ENCODE assay signal across 17 mouse cellular contexts in genomic region chr2:92301849-92302607, GRCm38 (mm10).
DNase-seq lines count a peak whose midpoint lies in the region; ATAC-seq and TF ChIP-seq lines count a peak whose summit lies in the region.
"Had no signal": no experiment of that assay in that cellular context is flagged by ENCODE, and none has a peak within 500 bp of the region (broad histone marks: within the 10 kb centered on the region; RNA-seq: fewer than 3 reads in every experiment).

No protein-coding gene starts in this region.

- no peak for DNase-seq in hindbrain, postnatal 0 days (ENCODE audit: low spot score)
- DNase-seq in neural tube, embryonic 10.5 days (ENCODE audit: extremely low spot score, low spot score) = no peak
- peak; percentile 67 for DNase-seq in brain, embryonic 18.5 days (ENCODE audit: low read depth, low spot score)
- DNase-seq in splenic B cell, adult 2 months (ENCODE audit: low read depth, low spot score) = peak; percentile 66
- DNase-seq in adrenal gland, adult 18-20 months (ENCODE audit: low spot score in 2 of 2) = no peak
- DNase-seq in ovary, postnatal 36 days (ENCODE audit: low spot score) = no peak
- DNase-seq: cerebellum, adult 11-12 months; cerebellum, postnatal 36 days; gastrocnemius, adult 2 months; heart, adult 18-20 months; kidney, adult 11 months; lung, embryonic 14.5 days had no signal

- 31% methylated on average over 5 of the region's 5 CpGs for WGBS in hindbrain, embryonic 16.5 days
- 28% methylated on average over 5 of the region's 5 CpGs for WGBS in hindbrain, postnatal 0 days
- 53% methylated on average over 5 of the region's 5 CpGs for WGBS in neural tube, embryonic 13.5 days

- no peaks in the 10 kb centered on the region for H3K36me3 ChIP-seq in hindbrain, embryonic 16.5 days (ENCODE audit: control insufficient read depth, insufficient read depth, low read length)
- no peaks in the 10 kb centered on the region for H3K36me3 ChIP-seq in hindbrain, postnatal 0 days (ENCODE audit: insufficient read depth, low read length)
- no peaks in the 10 kb centered on the region for H3K36me3 ChIP-seq in neural tube, embryonic 13.5 days
- peaks cover 2% of the 10 kb centered on the region; the same call in 1 of the 2 replicates for H3K36me3 ChIP-seq in splenic B cell, adult 2 months (ENCODE audit: control insufficient read depth, insufficient read depth, low read length, poor library complexity, severe bottlenecking)
- H3K36me3 ChIP-seq: embryonic facial prominence, embryonic 12.5 days; heart, embryonic 15.5 days; stomach, embryonic 15.5 days had no signal

- H3K9me3 ChIP-seq in hindbrain, embryonic 16.5 days (ENCODE audit: control insufficient read depth, low read length) = no peaks in the 10 kb centered on the region
- no peaks in the 10 kb centered on the region for H3K9me3 ChIP-seq in hindbrain, postnatal 0 days (ENCODE audit: low read length)
- no peaks in the 10 kb centered on the region for H3K9me3 ChIP-seq in neural tube, embryonic 13.5 days
- H3K9me3 ChIP-seq: embryonic facial prominence, embryonic 12.5 days; heart, embryonic 15.5 days; stomach, embryonic 15.5 days had no signal

- TF ChIP-seq CTCF in hindbrain, postnatal 0 days (IDR thresholded peaks at IDR 0.05; ENCODE audit: low read depth) = no peak

- H3K27me3 ChIP-seq in hindbrain, embryonic 16.5 days (replicated peaks; ENCODE audit: control insufficient read depth, insufficient read depth, low read length) = no peaks in the 10 kb centered on the region
- no peaks in the 10 kb centered on the region for H3K27me3 ChIP-seq in hindbrain, postnatal 0 days (ENCODE audit: insufficient read depth, low read length)
- H3K27me3 ChIP-seq in neural tube, embryonic 13.5 days = no peaks in the 10 kb centered on the region
- H3K27me3 ChIP-seq in splenic B cell, adult 2 months (ENCODE audit: control insufficient read depth, insufficient read depth, low read length, poor library complexity, severe bottlenecking) = no peaks in the 10 kb centered on the region
- H3K27me3 ChIP-seq: embryonic facial prominence, embryonic 12.5 days; heart, embryonic 15.5 days; stomach, embryonic 15.5 days had no signal

- ATAC-seq in hindbrain, embryonic 16.5 days = no peak
- ATAC-seq in hindbrain, postnatal 0 days = no peak
- no peak for ATAC-seq in neural tube, embryonic 13.5 days (ENCODE audit: low read depth)

- no peak overlapping the region for H3K4me3 ChIP-seq in hindbrain, embryonic 16.5 days (ENCODE audit: low read length)
- no peak overlapping the region for H3K4me3 ChIP-seq in hindbrain, postnatal 0 days (ENCODE audit: low read length)
- H3K4me3 ChIP-seq in neural tube, embryonic 13.5 days = no peak overlapping the region
- H3K4me3 ChIP-seq: embryonic facial prominence, embryonic 12.5 days; gastrocnemius, adult 2 months; heart, embryonic 15.5 days; stomach, embryonic 15.5 days had no signal

- peaks cover 6% of the 10 kb centered on the region for H3K4me1 ChIP-seq in hindbrain, embryonic 16.5 days (ENCODE audit: control insufficient read depth, insufficient read depth, low read depth, low read length)
- peaks cover 5% of the 10 kb centered on the region; the same call in 1 of the 2 replicates for H3K4me1 ChIP-seq in hindbrain, postnatal 0 days (ENCODE audit: insufficient read depth, low read length)
- peaks cover 15% of the 10 kb centered on the region; the same call in 1 of the 2 replicates for H3K4me1 ChIP-seq in neural tube, embryonic 13.5 days (replicated peaks)
- H3K4me1 ChIP-seq: embryonic facial prominence, embryonic 12.5 days; stomach, embryonic 15.5 days had no signal

- no peak overlapping the region for H3K9ac ChIP-seq in hindbrain, embryonic 16.5 days (ENCODE audit: low read depth, low read length)
- no peak overlapping the region for H3K9ac ChIP-seq in hindbrain, postnatal 0 days (replicated peaks; ENCODE audit: low read length)
- H3K9ac ChIP-seq in neural tube, embryonic 13.5 days = no peak overlapping the region
- H3K9ac ChIP-seq: embryonic facial prominence, embryonic 12.5 days; heart, embryonic 15.5 days; lung, embryonic 14.5 days; stomach, embryonic 15.5 days had no signal

- 0 out of 2 replicates have a peak overlapping the region, but pooled peaks have one; percentile 35 for H3K27ac ChIP-seq in hindbrain, embryonic 16.5 days (ENCODE audit: low read depth, low read length)
- H3K27ac ChIP-seq in hindbrain, postnatal 0 days = no peak overlapping the region
- peak overlapping the region; percentile 28; the same call in 1 of the 2 replicates for H3K27ac ChIP-seq in neural tube, embryonic 13.5 days (replicated peaks)
- H3K27ac ChIP-seq: embryonic facial prominence, embryonic 12.5 days; gastrocnemius, adult 2 months; heart, embryonic 15.5 days; stomach, embryonic 15.5 days had no signal

- H3K4me2 ChIP-seq in hindbrain, embryonic 16.5 days (ENCODE audit: low read length) = no peak overlapping the region
- no peak overlapping the region for H3K4me2 ChIP-seq in hindbrain, postnatal 0 days (ENCODE audit: low read depth, low read length)
- no peak overlapping the region for H3K4me2 ChIP-seq in neural tube, embryonic 13.5 days
- H3K4me2 ChIP-seq: embryonic facial prominence, embryonic 12.5 days; heart, embryonic 15.5 days; lung, embryonic 14.5 days; stomach, embryonic 15.5 days had no signal

Comparison
In these comparisons a context has a peak if more than half of its experiments do, and no peak if none do; other contexts are left out.
1. DNase-seq: peak in brain, embryonic 18.5 days (single experiment) and splenic B cell, adult 2 months (single experiment); none in hindbrain, postnatal 0 days (single experiment), neural tube, embryonic 10.5 days (single experiment), adrenal gland, adult 18-20 months (0 of 2) and ovary, postnatal 36 days (single experiment).